Mouse (Mus musculus) lung, adult 2 months (tissue): ENCODE measurements around the gene Tet3.

Experiments
- CTCF ChIP-seq: fragments of 200-500 bp; IDR thresholded peaks from 2 replicates; pipeline ENCODE4 v1.5.1; 2011; ENCODE audit warnings: mild to moderate bottlenecking, low read length, control low read depth; ENCODE audit not compliant: insufficient read depth
- POLR2A ChIP-seq: fragments of 200-500 bp; IDR thresholded peaks from 2 replicates; pipeline ENCODE4 v1.6.1; 2011; ENCODE audit warnings: low read depth, mild to moderate bottlenecking, control low read depth, low read length, borderline replicate concordance; ENCODE audit errors: extremely low read depth

GRCm38 (mm10) chr6:83427512-83427911 is 31.4 kb downstream of the Tet3 start:
- TF ChIP-seq CTCF (no peak), POLR2A (no peak)
